Mouse (Mus musculus): ENCODE results near the gene Lrrn4cl.
A peak's percentile ranks its signal among the peaks of the same experiment; 100 is the strongest.
"Not testable (repeated sequence)": the region's sequence is repeated elsewhere in the genome, so short reads cannot be mapped to it uniquely, and the experiment has no call there.

Gene Lrrn4cl

GRCm38 (mm10) chr19:8850402-8850901 is at the start of gene Lrrn4cl:
Gene Lrrn4cl (plus strand): TSS chr19:8850768.
- peak; percentile 68 for DNase-seq (ENCODE audit: low spot score)

- peak; percentile 97 for DNase-seq (ENCODE audit: low spot score)
Observed at GRCm38 (mm10) chr19:8802130-8802821, 48.3 kb upstream of the Lrrn4cl start, which contains the start of gene Zbtb3. Gene Zbtb3 (plus strand): TSS chr19:8802555.

GRCm38 (mm10) chr19:8803204-8803780 is 47.3 kb upstream of the Lrrn4cl start:
- DNase-seq (ENCODE audit: low spot score), result no peak

- no peak for DNase-seq (ENCODE audit: low spot score)
Observed at GRCm38 (mm10) chr19:8803879-8804660, 46.5 kb upstream of the Lrrn4cl start.

GRCm38 (mm10) chr19:8806810-8807209 is 43.8 kb upstream of the Lrrn4cl start:
- DNase-seq (ENCODE audit: low spot score), result no peak

GRCm38 (mm10) chr19:8815812-8816211 is 34.8 kb upstream of the Lrrn4cl start:
- DNase-seq (ENCODE audit: low spot score), result no peak

- no peak for DNase-seq (ENCODE audit: low spot score)
Observed at GRCm38 (mm10) chr19:8817001-8817400, 33.6 kb upstream of the Lrrn4cl start.

- no peak for DNase-seq (ENCODE audit: low spot score)
Observed at GRCm38 (mm10) chr19:8818301-8818798, 32.2 kb upstream of the Lrrn4cl start.

- DNase-seq (ENCODE audit: low spot score), result peak; percentile 98
Observed at GRCm38 (mm10) chr19:8818801-8819595, 31.6 kb upstream of the Lrrn4cl start, which contains the start of gene Ttc9c. Gene Ttc9c (minus strand): TSS chr19:8819333.

- DNase-seq (ENCODE audit: low spot score), result peak; percentile 99
Observed at GRCm38 (mm10) chr19:8819596-8820423, 30.8 kb upstream of the Lrrn4cl start, which contains the start of gene Hnrnpul2. Gene Hnrnpul2 (plus strand): TSS chr19:8820010.

GRCm38 (mm10) chr19:8820424-8820956 is 30.1 kb upstream of the Lrrn4cl start:
- no peak for DNase-seq (ENCODE audit: low spot score)

GRCm38 (mm10) chr19:8821146-8821545 is 29.4 kb upstream of the Lrrn4cl start:
- DNase-seq (ENCODE audit: low spot score), result no peak

- no peak for DNase-seq (ENCODE audit: low spot score)
Observed at GRCm38 (mm10) chr19:8822696-8823095, 27.9 kb upstream of the Lrrn4cl start.

- DNase-seq (ENCODE audit: low spot score), result no peak
Observed at GRCm38 (mm10) chr19:8829660-8830059, 20.9 kb upstream of the Lrrn4cl start, which contains the start of gene AC129217.1. Gene AC129217.1 (plus strand): TSS chr19:8829773.

GRCm38 (mm10) chr19:8830664-8831063 is 19.9 kb upstream of the Lrrn4cl start:
- no peak for DNase-seq (ENCODE audit: low spot score)

GRCm38 (mm10) chr19:8831262-8831661 is 19.3 kb upstream of the Lrrn4cl start:
- no peak for DNase-seq (ENCODE audit: low spot score)

- DNase-seq (ENCODE audit: low spot score), result no peak
Observed at GRCm38 (mm10) chr19:8832971-8833370, 17.6 kb upstream of the Lrrn4cl start.

GRCm38 (mm10) chr19:8836327-8836726 is 14.2 kb upstream of the Lrrn4cl start:
- not testable (repeated sequence) for DNase-seq (ENCODE audit: low spot score)

- DNase-seq (ENCODE audit: low spot score), result peak; percentile 92
Observed at GRCm38 (mm10) chr19:8837251-8837791, 13.2 kb upstream of the Lrrn4cl start, which contains the start of gene Bscl2. Gene Bscl2 (plus strand): TSS chr19:8837467.
